Mouse (Mus musculus): ENCODE measurements around the gene Rdh12. TPM values are rescaled to one million over a fixed set of nuclear protein-coding genes. Genes with fewer than 3 reads are reported as not detected.
"Not testable (repeated sequence)": the region's sequence is repeated elsewhere in the genome, so short reads cannot be mapped to it uniquely, and the experiment has no call there.

The Rdh12 gene
- polyA plus RNA-seq (2015; fragmentation: Nextera tagmentation; extraction: Ambion mirVana) = 2.6 and 3.2 TPM in 2 replicates

DNA sequence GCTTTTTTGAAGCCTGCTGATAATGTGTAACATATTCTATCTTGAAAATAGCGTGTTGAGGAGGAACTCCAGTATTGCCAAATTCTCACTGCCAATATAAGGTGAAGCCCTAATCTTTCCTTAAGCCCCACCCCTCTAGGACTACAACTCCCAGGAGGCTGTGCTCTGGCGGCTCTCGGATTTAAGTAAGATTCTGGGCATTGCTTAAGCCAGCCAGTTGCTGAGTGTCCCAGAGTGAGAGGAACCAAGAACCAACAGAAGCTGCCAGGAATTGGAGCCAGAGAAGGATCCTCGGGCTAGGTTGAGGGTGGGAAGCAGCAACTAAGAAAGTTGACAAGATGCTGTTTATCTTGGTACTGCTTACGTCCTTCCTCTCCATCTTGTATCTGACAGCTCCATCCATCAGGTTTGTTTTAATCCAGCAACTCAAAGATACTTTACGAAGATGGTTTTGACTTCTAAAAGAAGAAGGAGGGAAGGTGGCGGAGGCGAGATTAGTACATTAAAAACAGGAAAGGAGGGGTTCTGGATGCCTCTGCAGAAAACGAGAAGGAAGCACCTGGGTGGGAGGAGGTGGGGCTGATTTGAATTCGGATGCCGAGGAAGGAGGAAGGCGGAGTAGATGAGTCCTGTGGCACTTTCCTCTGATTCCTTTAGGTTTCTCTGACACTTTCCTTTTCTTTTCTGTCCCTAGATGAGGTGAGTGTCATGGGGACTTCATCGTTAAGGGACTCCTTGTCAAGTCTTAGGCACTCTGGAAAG, at the start of gene Rdh12:
Gene Rdh12, plus strand, starts transcription at position 212 of the 762 bp plus-strand sequence.
- Histone ChIP-seq H3K27me3 (no peaks in the 10 kb centered on the region), H3K9ac (peak within 1 kb of the TSS; percentile 69), H3K36me3 (no peaks in the 10 kb centered on the region), H3K4me3 (peak within 1 kb of the TSS; percentile 50), H3K4me2 (peak within 1 kb of the TSS; percentile 71), H3K27ac (no peak within 1 kb of the TSS), H3K9me3 (no peaks in the 10 kb centered on the region), H3K4me1 (0 out of 2 replicates have a peak, but pooled peaks cover 6% of the 10 kb centered on the region)
- 3% methylated on average over 13 of the region's 13 CpGs for WGBS
- ATAC-seq (ENCODE audit: insufficient number of reproducible peaks, insufficient read depth, low FRiP score, low TSS enrichment, low read depth) = no peak

DNA sequence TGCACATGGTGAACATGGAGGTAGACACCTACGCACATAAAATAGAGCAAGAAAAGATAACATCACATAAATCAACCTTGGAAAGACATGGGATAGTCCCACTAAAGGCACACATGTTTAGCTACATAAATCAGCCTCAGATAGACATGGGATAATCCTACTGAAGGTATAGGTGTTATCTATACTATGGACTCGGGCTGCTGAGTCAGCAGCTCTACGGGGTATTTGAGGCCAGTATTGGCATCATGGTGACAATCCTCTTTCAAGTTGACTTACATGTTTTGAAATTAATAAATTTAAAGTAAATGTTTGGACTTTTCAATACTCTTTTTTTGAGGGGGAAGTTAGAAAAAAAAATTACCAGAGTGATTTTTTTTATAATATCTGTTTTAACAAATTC, 45.8 kb upstream of the Rdh12 start:
- no peaks in the 10 kb centered on the region for H3K4me1 ChIP-seq
- no peak overlapping the region for H3K9ac ChIP-seq
- peaks cover 69% of the 10 kb centered on the region for H3K36me3 ChIP-seq
- no peak overlapping the region for H3K27ac ChIP-seq
- H3K4me3 ChIP-seq = no peak overlapping the region
- WGBS = 92% methylated on average over 3 of the region's 3 CpGs
- no peak overlapping the region for H3K4me2 ChIP-seq
- H3K9me3 ChIP-seq = no peaks in the 10 kb centered on the region
- no peak for ATAC-seq (ENCODE audit: insufficient number of reproducible peaks, insufficient read depth, low FRiP score, low TSS enrichment, low read depth)
- H3K27me3 ChIP-seq = no peaks in the 10 kb centered on the region

DNA sequence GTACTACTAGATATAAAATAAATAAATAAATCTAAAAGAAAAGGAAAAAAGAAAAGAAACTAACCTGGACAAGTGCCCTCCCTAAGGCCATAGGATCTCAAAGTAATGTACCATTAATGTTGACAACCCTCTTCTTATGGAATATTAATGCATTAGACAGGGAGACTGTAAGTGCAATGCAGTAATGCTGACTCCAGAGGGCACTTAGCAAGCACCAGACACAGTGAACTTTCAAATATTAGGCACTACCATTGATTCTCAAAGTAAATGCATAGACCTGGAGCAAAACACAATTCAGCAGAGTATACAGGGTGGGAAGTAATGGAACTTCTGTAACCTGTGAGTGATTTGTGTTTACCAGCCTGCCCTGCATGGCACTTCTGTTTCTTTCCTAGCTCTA, 39.5 kb upstream of the Rdh12 start:
- Histone ChIP-seq H3K4me3 (no peak overlapping the region), H3K27ac (no peak overlapping the region), H3K27me3 (no peaks in the 10 kb centered on the region), H3K36me3 (peaks cover 16% of the 10 kb centered on the region), H3K9me3 (no peaks in the 10 kb centered on the region), H3K4me1 (peaks cover 6% of the 10 kb centered on the region), H3K4me2 (no peak overlapping the region), H3K9ac (no peak overlapping the region)
- ATAC-seq (ENCODE audit: insufficient number of reproducible peaks, insufficient read depth, low FRiP score, low TSS enrichment, low read depth) = no peak

DNA sequence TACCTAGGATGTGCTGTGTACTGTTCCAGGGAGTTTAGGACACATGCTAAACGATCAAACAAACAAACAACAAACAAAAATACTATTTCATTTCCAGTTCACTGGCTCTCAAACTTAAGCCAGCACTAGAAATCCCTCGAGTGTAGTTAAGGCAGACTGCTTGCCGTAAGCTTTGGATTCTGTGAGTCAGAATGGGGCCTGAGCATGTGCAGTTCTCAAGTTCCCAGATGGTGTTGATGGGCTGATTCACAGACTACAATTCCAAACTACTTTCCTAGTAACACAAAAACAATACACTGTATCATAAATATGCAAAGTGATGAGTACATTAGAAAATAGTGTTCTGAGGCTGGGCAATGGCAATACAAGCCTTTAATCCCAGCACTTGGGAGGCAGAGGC, 38.3 kb upstream of the Rdh12 start:
- ATAC-seq (ENCODE audit: insufficient number of reproducible peaks, insufficient read depth, low FRiP score, low TSS enrichment, low read depth) = no peak
- peaks cover 11% of the 10 kb centered on the region for H3K36me3 ChIP-seq
- no peak overlapping the region for H3K9ac ChIP-seq
- H3K27me3 ChIP-seq = no peaks in the 10 kb centered on the region
- no peak overlapping the region for H3K27ac ChIP-seq
- peaks cover 6% of the 10 kb centered on the region for H3K4me1 ChIP-seq
- WGBS = 71% methylated on average over 3 of the region's 3 CpGs
- H3K4me2 ChIP-seq = no peak overlapping the region
- H3K4me3 ChIP-seq = no peak overlapping the region
- H3K9me3 ChIP-seq = no peaks in the 10 kb centered on the region

DNA sequence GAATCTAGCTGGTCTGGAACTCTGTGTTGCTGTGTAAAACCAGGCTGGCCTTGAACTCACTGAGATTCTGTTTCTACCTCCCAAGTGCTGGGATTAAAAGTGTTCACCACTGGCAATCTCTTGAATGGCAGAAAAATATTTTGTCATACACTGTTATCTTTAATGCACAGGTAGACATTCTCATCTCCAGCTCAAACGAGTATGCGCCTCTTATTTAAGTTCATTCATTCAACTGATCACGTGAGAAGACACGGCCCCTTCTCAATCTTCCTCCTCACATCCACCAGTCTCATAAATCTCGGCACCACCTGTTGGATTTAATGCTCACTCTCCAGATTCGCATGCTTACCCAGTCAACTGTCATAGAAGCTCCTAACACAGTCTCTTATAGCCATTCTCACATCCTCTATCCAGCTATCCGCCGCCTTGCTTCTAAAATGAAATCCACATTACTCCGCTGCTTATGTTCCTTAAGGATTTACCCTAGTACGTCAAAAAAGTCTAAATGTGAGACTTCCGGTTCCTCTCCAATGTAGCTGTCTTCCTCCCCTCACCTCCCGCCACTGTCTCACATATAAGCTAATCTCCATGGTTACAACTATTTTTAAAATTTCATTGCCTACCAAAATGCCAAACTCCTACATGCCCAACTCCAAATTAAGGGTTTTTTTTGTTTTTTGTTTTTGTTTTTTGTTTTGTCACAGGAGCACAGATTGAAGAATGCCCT, 37.3 kb upstream of the Rdh12 start:
- peak overlapping the region; percentile 98 for H3K4me3 ChIP-seq
- peak overlapping the region; percentile 90 for H3K27ac ChIP-seq
- peaks cover 6% of the 10 kb centered on the region for H3K4me1 ChIP-seq
- H3K4me2 ChIP-seq = peak overlapping the region; percentile 61
- H3K9me3 ChIP-seq = no peaks in the 10 kb centered on the region
- 30% methylated on average over 12 of the region's 12 CpGs for WGBS
- H3K36me3 ChIP-seq = peaks cover 15% of the 10 kb centered on the region
- H3K9ac ChIP-seq = peak overlapping the region; percentile 83
- no peak for ATAC-seq (ENCODE audit: insufficient number of reproducible peaks, insufficient read depth, low FRiP score, low TSS enrichment, low read depth)
- no peaks in the 10 kb centered on the region for H3K27me3 ChIP-seq

GRCm38 (mm10) chr12:79172019-79172941, 36.4 kb upstream of the Rdh12 start, which contains the start of gene Vti1b:
Vti1b (minus strand) TSS chr12:79172667.
- peak; percentile 97 for ATAC-seq (ENCODE audit: insufficient number of reproducible peaks, insufficient read depth, low FRiP score, low TSS enrichment, low read depth)
- Histone ChIP-seq H3K9me3 (no peaks in the 10 kb centered on the region), H3K27ac (peak within 1 kb of the TSS; percentile 90), H3K4me3 (peak within 1 kb of the TSS; percentile 98), H3K36me3 (peaks cover 24% of the 10 kb centered on the region), H3K4me2 (peak within 1 kb of the TSS; percentile 61), H3K27me3 (no peaks in the 10 kb centered on the region), H3K4me1 (peaks cover 6% of the 10 kb centered on the region), H3K9ac (peak within 1 kb of the TSS; percentile 83)
- under 1% methylated on average over 73 of the region's 73 CpGs for WGBS

DNA sequence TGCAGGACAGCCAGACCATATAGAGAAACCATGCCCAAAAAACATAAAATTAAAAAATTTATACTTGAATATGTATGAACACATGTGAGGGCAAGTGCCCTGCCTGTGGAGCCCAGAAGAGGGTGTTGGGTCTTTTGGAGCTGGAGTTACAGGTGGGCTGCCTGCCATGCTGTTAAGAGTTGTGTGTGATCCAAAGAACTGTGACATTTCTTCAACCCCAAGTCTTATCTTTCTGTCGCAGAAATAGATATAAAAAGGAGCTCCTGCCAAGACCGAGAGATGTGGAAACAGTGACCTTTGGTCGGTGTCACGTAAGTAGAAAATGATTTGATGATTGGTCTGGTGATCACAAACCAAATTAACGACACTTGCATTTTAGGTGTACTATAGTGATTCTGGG, 35.0 kb upstream of the Rdh12 start:
- no peaks in the 10 kb centered on the region for H3K9me3 ChIP-seq
- peaks cover 6% of the 10 kb centered on the region for H3K4me1 ChIP-seq
- no peak overlapping the region for H3K27ac ChIP-seq
- no peak overlapping the region for H3K4me3 ChIP-seq
- no peaks in the 10 kb centered on the region for H3K27me3 ChIP-seq
- no peak for ATAC-seq (ENCODE audit: insufficient number of reproducible peaks, insufficient read depth, low FRiP score, low TSS enrichment, low read depth)
- H3K9ac ChIP-seq = no peak overlapping the region
- no peak overlapping the region for H3K4me2 ChIP-seq
- 85% methylated on average over 5 of the region's 5 CpGs for WGBS
- peaks cover 27% of the 10 kb centered on the region for H3K36me3 ChIP-seq

DNA sequence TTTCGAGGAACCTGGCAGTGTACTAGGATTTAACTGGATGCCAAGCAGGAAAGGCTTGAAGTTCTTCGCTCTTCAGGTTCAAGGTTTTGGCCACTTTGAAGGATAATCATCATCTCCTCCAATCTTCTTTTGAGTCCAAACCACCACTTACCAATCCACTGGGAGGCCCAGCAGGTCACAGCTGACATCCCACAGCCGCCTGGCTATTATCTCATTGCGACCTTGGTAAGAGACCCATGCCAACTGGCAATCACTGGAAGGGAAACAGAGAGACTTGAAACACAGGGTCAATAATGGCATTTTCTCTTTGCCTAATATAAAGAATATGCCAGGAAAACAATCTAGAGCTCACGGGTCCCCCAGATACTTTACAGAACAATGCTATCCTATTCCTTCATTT, 32.7 kb upstream of the Rdh12 start:
- WGBS = 94% methylated on average over 5 of the region's 5 CpGs
- H3K4me3 ChIP-seq = no peak overlapping the region
- H3K36me3 ChIP-seq = peaks cover 41% of the 10 kb centered on the region
- H3K9ac ChIP-seq = no peak overlapping the region
- no peak overlapping the region for H3K27ac ChIP-seq
- H3K9me3 ChIP-seq = no peaks in the 10 kb centered on the region
- no peak for ATAC-seq (ENCODE audit: insufficient number of reproducible peaks, insufficient read depth, low FRiP score, low TSS enrichment, low read depth)
- H3K27me3 ChIP-seq = no peaks in the 10 kb centered on the region
- H3K4me1 ChIP-seq = peaks cover 6% of the 10 kb centered on the region
- H3K4me2 ChIP-seq = no peak overlapping the region

DNA sequence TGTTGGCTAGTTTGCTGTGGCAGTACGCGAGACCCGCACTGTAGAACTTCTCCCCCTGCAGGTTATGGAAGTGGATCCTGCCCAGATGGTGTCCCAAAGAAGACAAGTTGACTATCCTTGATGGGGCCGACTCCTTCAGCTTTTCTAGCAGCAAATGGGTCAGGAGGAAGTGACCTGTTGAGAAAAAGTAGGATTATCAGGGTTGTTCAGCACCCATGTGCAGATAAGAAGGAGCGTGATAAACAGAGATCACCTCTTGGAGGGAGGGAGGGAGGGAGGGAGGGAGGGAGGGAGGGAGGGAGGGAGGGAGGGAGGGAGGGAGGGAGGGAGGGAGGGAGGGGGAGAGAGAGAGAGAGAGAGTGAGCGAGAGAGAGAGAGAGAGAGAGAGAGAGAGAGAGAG, 23.6 kb upstream of the Rdh12 start:
- not testable (repeated sequence) for ATAC-seq (ENCODE audit: insufficient number of reproducible peaks, insufficient read depth, low FRiP score, low TSS enrichment, low read depth)

DNA sequence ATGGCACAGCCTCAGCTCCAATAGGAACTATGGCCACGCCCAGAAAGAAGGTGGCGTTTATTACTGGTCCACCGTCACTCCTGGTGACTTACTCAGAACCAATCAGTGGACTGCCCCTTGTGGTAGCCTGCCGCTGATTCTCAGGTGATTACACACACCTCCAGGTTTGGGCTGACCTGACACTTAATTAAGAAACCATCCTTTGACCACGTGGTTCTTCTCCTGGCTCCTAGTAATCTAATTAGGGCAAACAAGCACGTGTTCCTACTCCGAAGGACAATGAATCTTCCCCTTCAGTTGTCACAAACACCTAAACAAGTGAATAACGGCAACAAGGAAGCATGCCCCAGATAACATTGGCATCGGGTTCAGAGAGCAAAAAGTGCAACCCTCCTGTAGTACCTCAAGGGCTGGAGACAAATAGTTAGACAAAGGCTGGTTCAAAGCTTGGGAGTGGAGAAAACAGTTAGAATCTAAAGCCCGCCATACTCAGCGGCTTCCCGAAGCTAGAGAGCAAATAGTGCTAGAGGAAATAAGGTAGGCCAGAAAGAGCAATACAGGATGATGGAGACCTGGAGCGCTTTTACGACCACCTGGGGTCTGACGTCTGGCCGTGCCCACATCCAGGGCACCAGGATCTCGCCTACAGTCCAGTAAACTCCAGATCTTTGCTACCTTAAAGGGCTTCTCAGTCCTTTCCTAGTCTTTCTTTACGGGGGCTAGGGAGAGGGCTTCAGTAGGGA, 17.6 kb upstream of the Rdh12 start:
- H3K27me3 ChIP-seq = no peaks in the 10 kb centered on the region
- H3K4me1 ChIP-seq = peaks cover 15% of the 10 kb centered on the region
- ATAC-seq (ENCODE audit: insufficient number of reproducible peaks, insufficient read depth, low FRiP score, low TSS enrichment, low read depth) = peak; percentile 79; the same call in 1 of the 2 replicates
- WGBS = under 1% methylated on average over 18 of the region's 18 CpGs
- peak overlapping the region; percentile 69 for H3K4me3 ChIP-seq
- peak overlapping the region; percentile 79 for H3K4me2 ChIP-seq
- peaks cover 24% of the 10 kb centered on the region for H3K36me3 ChIP-seq
- H3K9me3 ChIP-seq = no peaks in the 10 kb centered on the region
- H3K27ac ChIP-seq = peak overlapping the region; percentile 64; the same call in 1 of the 2 replicates
- H3K9ac ChIP-seq = peak overlapping the region; percentile 78

More for the DNA sequence above, 23.6 kb upstream of the Rdh12 start:
- 89% methylated on average over 4 of the region's 6 CpGs for WGBS
- peaks cover 78% of the 10 kb centered on the region for H3K36me3 ChIP-seq
- H3K27me3 ChIP-seq, H3K27ac ChIP-seq, H3K4me1 ChIP-seq, H3K4me2 ChIP-seq, H3K9me3 ChIP-seq, H3K9ac ChIP-seq, H3K4me3 ChIP-seq: not testable (repeated sequence)

All from embryonic facial prominence, embryonic 13.5 days (tissue).